Mouse (Mus musculus): ENCODE measurements at regions not wholly inside any gene's neighbourhood (a gene's known extent, or its start where the extent isn't known, plus 50 kb on each side); places are given as distances from the start of the nearest gene placed in this dataset.

GRCm38 (mm10) chr2:131664575-131664974 is 102.5 kb upstream of the Adra1d start:
- no peak for TF ChIP-seq EP300 (IDR thresholded peaks at IDR 0.05; ENCODE audit: low read depth)
- TF ChIP-seq CTCF (IDR thresholded peaks at IDR 0.05; ENCODE audit: low read depth) = no peak
- WGBS = 80% methylated on average over 3 of the region's 3 CpGs
- ATAC-seq (ENCODE audit: insufficient read depth, low read depth) (no peak), DNase-seq (ENCODE audit: low spot score) (no peak)
- Histone ChIP-seq H3K9me3 (replicated peaks; ENCODE audit: control insufficient read depth, low read length) (no peaks in the 10 kb centered on the region), H3K4me3 (ENCODE audit: low read depth, low read length) (no peak overlapping the region), H3K4me1 (ENCODE audit: control insufficient read depth, insufficient read depth) (no peaks in the 10 kb centered on the region), H3K36me3 (replicated peaks; ENCODE audit: control insufficient read depth, insufficient read depth, low read length) (no peaks in the 10 kb centered on the region), H3K27me3 (ENCODE audit: control insufficient read depth, insufficient read depth, low read length) (no peaks in the 10 kb centered on the region), H3K4me2 (ENCODE audit: low read depth, low read length) (no peak overlapping the region), H3K27ac (ENCODE audit: low read depth) (no peak overlapping the region), H3K9ac (replicated peaks; ENCODE audit: low read depth, low read length) (no peak overlapping the region)

- no peak overlapping the region for H3K27ac ChIP-seq (ENCODE audit: low read depth)
- H3K4me3 ChIP-seq (ENCODE audit: low read depth, low read length) = no peak overlapping the region
- DNase-seq (ENCODE audit: low spot score) (no peak), ATAC-seq (ENCODE audit: insufficient read depth, low read depth) (no peak)
- H3K9ac ChIP-seq (replicated peaks; ENCODE audit: low read depth, low read length) = no peak overlapping the region
- H3K4me2 ChIP-seq (ENCODE audit: low read depth, low read length) = no peak overlapping the region
- no peak for TF ChIP-seq CTCF (IDR thresholded peaks at IDR 0.05; ENCODE audit: low read depth)
- TF ChIP-seq EP300 (IDR thresholded peaks at IDR 0.05; ENCODE audit: low read depth) = no peak
- H3K27me3 ChIP-seq (ENCODE audit: control insufficient read depth, insufficient read depth, low read length) = no peaks in the 10 kb centered on the region
- 51% methylated on average over 8 of the region's 8 CpGs for WGBS
- no peaks in the 10 kb centered on the region for H3K36me3 ChIP-seq (replicated peaks; ENCODE audit: control insufficient read depth, insufficient read depth, low read length)
- H3K4me1 ChIP-seq (ENCODE audit: control insufficient read depth, insufficient read depth) = no peaks in the 10 kb centered on the region
- H3K9me3 ChIP-seq (replicated peaks; ENCODE audit: control insufficient read depth, low read length) = peaks cover 4% of the 10 kb centered on the region; the same call in 1 of the 2 replicates
Measured at GRCm38 (mm10) chr2:131663199-131663809, 101.2 kb upstream of the Adra1d start.

- Histone ChIP-seq H3K27ac (ENCODE audit: low read depth) (no peak overlapping the region), H3K9ac (replicated peaks; ENCODE audit: low read depth, low read length) (no peak overlapping the region), H3K36me3 (replicated peaks; ENCODE audit: control insufficient read depth, insufficient read depth, low read length) (no peaks in the 10 kb centered on the region), H3K4me3 (ENCODE audit: low read depth, low read length) (no peak overlapping the region), H3K4me1 (ENCODE audit: control insufficient read depth, insufficient read depth) (no peaks in the 10 kb centered on the region), H3K4me2 (ENCODE audit: low read depth, low read length) (no peak overlapping the region), H3K27me3 (ENCODE audit: control insufficient read depth, insufficient read depth, low read length) (no peaks in the 10 kb centered on the region), H3K9me3 (replicated peaks; ENCODE audit: control insufficient read depth, low read length) (no peaks in the 10 kb centered on the region)
- ATAC-seq (ENCODE audit: insufficient read depth, low read depth) (no peak), DNase-seq (ENCODE audit: low spot score) (no peak)
- 46% methylated on average over 5 of the region's 5 CpGs for WGBS
- no peak for TF ChIP-seq CTCF (IDR thresholded peaks at IDR 0.05; ENCODE audit: low read depth)
- TF ChIP-seq EP300 (IDR thresholded peaks at IDR 0.05; ENCODE audit: low read depth) = no peak
Measured at GRCm38 (mm10) chr2:131652197-131652596, 90.1 kb upstream of the Adra1d start.

- Histone ChIP-seq H3K27ac (ENCODE audit: low read depth) (no peak overlapping the region), H3K4me1 (ENCODE audit: control insufficient read depth, insufficient read depth) (no peaks in the 10 kb centered on the region), H3K4me3 (ENCODE audit: low read depth, low read length) (no peak overlapping the region), H3K9ac (replicated peaks; ENCODE audit: low read depth, low read length) (no peak overlapping the region), H3K27me3 (ENCODE audit: control insufficient read depth, insufficient read depth, low read length) (no peaks in the 10 kb centered on the region), H3K9me3 (replicated peaks; ENCODE audit: control insufficient read depth, low read length) (no peaks in the 10 kb centered on the region), H3K36me3 (replicated peaks; ENCODE audit: control insufficient read depth, insufficient read depth, low read length) (no peaks in the 10 kb centered on the region), H3K4me2 (ENCODE audit: low read depth, low read length) (no peak overlapping the region)
- ATAC-seq (ENCODE audit: insufficient read depth, low read depth) (no peak), DNase-seq (ENCODE audit: low spot score) (no peak)
- TF ChIP-seq EP300 (IDR thresholded peaks at IDR 0.05; ENCODE audit: low read depth) = no peak
- no peak for TF ChIP-seq CTCF (IDR thresholded peaks at IDR 0.05; ENCODE audit: low read depth)
- 46% methylated on average over 9 of the region's 9 CpGs for WGBS
Measured at GRCm38 (mm10) chr2:131650611-131651153, 88.6 kb upstream of the Adra1d start.

- H3K9ac ChIP-seq (replicated peaks; ENCODE audit: low read depth, low read length) = no peak overlapping the region
- no peak overlapping the region for H3K27ac ChIP-seq (ENCODE audit: low read depth)
- H3K36me3 ChIP-seq (replicated peaks; ENCODE audit: control insufficient read depth, insufficient read depth, low read length) = no peaks in the 10 kb centered on the region
- 64% methylated on average over 2 of the region's 2 CpGs for WGBS
- no peaks in the 10 kb centered on the region for H3K27me3 ChIP-seq (ENCODE audit: control insufficient read depth, insufficient read depth, low read length)
- TF ChIP-seq CTCF (IDR thresholded peaks at IDR 0.05; ENCODE audit: low read depth) (no peak), EP300 (IDR thresholded peaks at IDR 0.05; ENCODE audit: low read depth) (no peak)
- H3K4me3 ChIP-seq (ENCODE audit: low read depth, low read length) = no peak overlapping the region
- H3K4me1 ChIP-seq (ENCODE audit: control insufficient read depth, insufficient read depth) = no peaks in the 10 kb centered on the region
- ATAC-seq (ENCODE audit: insufficient read depth, low read depth) = no peak
- no peak overlapping the region for H3K4me2 ChIP-seq (ENCODE audit: low read depth, low read length)
- no peak for DNase-seq (ENCODE audit: low spot score)
- H3K9me3 ChIP-seq (replicated peaks; ENCODE audit: control insufficient read depth, low read length) = no peaks in the 10 kb centered on the region
Measured at GRCm38 (mm10) chr2:131644166-131644858, 82.2 kb upstream of the Adra1d start.
